Mouse (Mus musculus) heart, embryonic 11.5 days (tissue): ENCODE data around the gene Elovl3. TPM values are rescaled to one million over a fixed set of nuclear protein-coding genes. Genes with fewer than 3 reads are reported as not detected.
A peak's percentile ranks its signal among the peaks of the same experiment; 100 is the strongest.
"Not testable (repeated sequence)": the region's sequence is repeated elsewhere in the genome, so short reads cannot be mapped to it uniquely, and the experiment has no call there.

Source experiments
- ATAC-seq: fragments of 200-750 bp; cut with Nextera tagmentation; replicated peaks from 2 replicates; pipeline ENCODE4 v1.8.0; 2017; ENCODE audit warnings: moderate library complexity; ENCODE audit not compliant: insufficient number of reproducible peaks, low FRiP score, low TSS enrichment
- H3K27ac ChIP-seq: fragments of 300-500 bp; sonication (generic); 2 replicates; pipeline ENCODE4 v1.5.1; 2014; ENCODE audit warnings: mild to moderate bottlenecking, low read depth, low read length
- H3K27me3 ChIP-seq: fragments of 300-500 bp; sonication (generic); 2 replicates; pipeline ENCODE4 v1.6.1; 2014; ENCODE audit warnings: mild to moderate bottlenecking, low read length, mixed read lengths; ENCODE audit not compliant: control insufficient read depth, insufficient read depth
- H3K36me3 ChIP-seq: fragments of 300-500 bp; sonication (generic); 2 replicates; pipeline ENCODE4 v1.6.1; 2014; ENCODE audit warnings: mild to moderate bottlenecking, low read length, moderate library complexity, mixed read lengths; ENCODE audit not compliant: control insufficient read depth, insufficient read depth
- H3K4me1 ChIP-seq: fragments of 300-500 bp; sonication (generic); 2 replicates; pipeline ENCODE4 v1.6.1; 2014; ENCODE audit warnings: low read length; ENCODE audit not compliant: control insufficient read depth, insufficient read depth
- H3K4me2 ChIP-seq: fragments of 300-500 bp; sonication (generic); 2 replicates; pipeline ENCODE4 v1.6.1; 2014; ENCODE audit warnings: mild to moderate bottlenecking, moderate library complexity
- H3K4me3 ChIP-seq: fragments of 300-500 bp; sonication (generic); 2 replicates; pipeline ENCODE4 v1.5.1; 2014; ENCODE audit warnings: low read depth, low read length
- H3K9ac ChIP-seq: fragments of 300-500 bp; sonication (generic); 2 replicates; pipeline ENCODE4 v1.6.1; 2014; ENCODE audit warnings: mild to moderate bottlenecking, low read depth, low read length, moderate library complexity
- H3K9me3 ChIP-seq: fragments of 300-500 bp; sonication (generic); replicated peaks from 2 replicates; pipeline ENCODE4 v1.6.1; 2016; ENCODE audit warnings: low read length; ENCODE audit not compliant: control insufficient read depth
- WGBS: fragments of 180-500 bp; shearing (Covaris S2); extraction: QIAGEN DNeasy Blood & Tissue Kit; methylation state at CpG from one replicate; pipeline ENCODE4 v1.1.7; 2014; ENCODE audit not compliant: insufficient replicate concordance; 5-methylcytosine and 5-hydroxymethylcytosine counted together
- polyA plus RNA-seq: library from polyadenylated mRNA; unstranded; fragments of >200 nt; fragmentation: Nextera tagmentation; extraction: Ambion mirVana; gene quantifications from 2 replicates; pipeline ENCODE4 v1.2.1, GENCODE M21; 2014

Gene Elovl3
- polyA plus RNA-seq, 1 experiment from 2014 or later = not detected

DNA sequence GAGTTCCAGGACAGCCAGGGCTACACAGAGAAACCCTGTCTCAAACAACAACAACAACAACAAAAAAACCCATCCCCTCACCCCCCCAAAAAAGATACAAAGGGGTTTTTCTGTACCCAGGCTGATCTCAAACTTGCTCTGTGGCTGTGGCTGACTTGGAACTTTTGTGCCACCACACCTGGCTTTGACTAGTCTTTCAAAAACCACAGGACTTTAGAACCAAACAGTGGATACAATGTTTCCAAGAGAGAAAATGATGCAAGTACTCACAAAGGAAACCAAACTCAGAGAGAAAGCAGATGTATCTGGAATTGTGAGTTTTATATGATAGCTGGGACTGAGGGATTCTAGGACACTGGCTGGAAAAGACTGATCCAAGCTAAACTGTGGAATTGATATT lies 7.0 kb upstream of the Elovl3 start:
- no peak overlapping the region for H3K27ac ChIP-seq
- no peaks in the 10 kb centered on the region for H3K27me3 ChIP-seq
- no peaks in the 10 kb centered on the region for H3K36me3 ChIP-seq
- H3K4me1 ChIP-seq = no peaks in the 10 kb centered on the region
- no peak overlapping the region for H3K4me3 ChIP-seq
- H3K4me2 ChIP-seq = no peak overlapping the region
- ATAC-seq = no peak
- H3K9ac ChIP-seq = no peak overlapping the region
- no peaks in the 10 kb centered on the region for H3K9me3 ChIP-seq

DNA sequence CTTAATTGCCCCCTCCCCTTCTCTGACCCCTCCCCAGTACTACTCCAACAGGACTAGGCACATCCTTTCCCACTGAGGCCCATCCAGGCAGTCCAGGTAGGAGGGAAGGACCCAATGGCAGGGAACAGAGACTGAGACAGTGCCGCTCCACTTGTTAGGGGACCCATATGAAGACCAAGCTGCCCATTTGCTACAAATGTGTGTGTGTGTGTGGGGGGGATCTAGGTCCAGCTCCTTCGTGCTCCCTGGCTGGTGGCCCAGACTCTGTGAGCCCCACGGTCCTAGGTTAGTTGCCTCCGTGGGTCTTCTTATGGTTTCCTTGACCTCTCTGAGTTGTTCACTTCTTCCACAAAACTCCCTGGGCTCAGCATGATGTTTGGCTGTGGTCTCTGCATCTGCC lies 5.4 kb upstream of the Elovl3 start:
- Histone ChIP-seq H3K27me3 (peaks cover 13% of the 10 kb centered on the region), H3K36me3 (no peaks in the 10 kb centered on the region), H3K4me2 (no peak overlapping the region), H3K27ac (no peak overlapping the region), H3K9me3 (no peaks in the 10 kb centered on the region), H3K4me1 (no peaks in the 10 kb centered on the region), H3K4me3 (no peak overlapping the region), H3K9ac (no peak overlapping the region)
- WGBS = 71% methylated on average over 4 of the region's 4 CpGs
- no peak for ATAC-seq

DNA sequence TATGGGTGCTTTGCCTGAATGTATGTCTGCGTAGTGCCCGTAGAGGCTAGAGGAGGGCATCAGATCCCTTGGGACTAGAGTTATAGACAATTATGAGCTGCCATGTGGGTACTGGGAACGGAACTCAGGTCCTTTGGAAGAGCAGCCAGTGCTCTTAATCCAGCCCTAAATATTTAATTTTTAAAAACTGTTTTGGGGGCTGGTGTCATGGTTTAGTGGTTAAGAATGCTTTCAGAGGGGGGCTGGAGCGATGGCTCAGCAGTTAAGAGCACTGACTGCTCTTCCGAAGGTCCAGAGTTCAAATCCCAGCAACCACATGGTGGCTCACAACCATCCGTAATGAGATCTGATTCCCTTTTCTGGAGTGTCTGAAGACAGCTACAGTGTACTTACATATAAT lies 2.0 kb upstream of the Elovl3 start:
- not testable (repeated sequence) for H3K9ac ChIP-seq, ATAC-seq, H3K27ac ChIP-seq, H3K4me2 ChIP-seq, H3K4me3 ChIP-seq, H3K4me1 ChIP-seq, H3K9me3 ChIP-seq, H3K36me3 ChIP-seq
- WGBS = 71% methylated on average over 6 of the region's 6 CpGs
- peaks cover 45% of the 10 kb centered on the region for H3K27me3 ChIP-seq

DNA sequence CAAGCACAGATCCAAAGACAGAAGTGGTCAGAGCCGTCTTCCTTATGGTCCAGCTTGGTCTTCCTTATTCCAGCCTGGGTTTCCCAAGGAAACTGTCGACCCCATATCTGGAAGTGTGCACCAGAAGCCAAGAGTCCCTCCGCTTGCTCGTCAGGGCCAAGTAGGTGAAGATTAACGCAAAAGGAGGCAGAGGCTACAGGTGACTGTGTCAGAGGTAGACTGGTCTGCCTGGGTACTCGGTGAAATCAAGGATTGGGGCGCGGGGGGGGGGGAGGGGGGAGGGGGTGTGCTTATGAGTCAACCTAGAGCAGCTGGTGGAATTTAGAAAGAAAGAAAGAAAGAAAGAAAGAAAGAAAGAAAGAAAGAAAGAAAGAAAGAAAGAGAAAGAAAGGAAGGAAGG lies 414 bp upstream of the Elovl3 start:
- 9% methylated on average over 7 of the region's 8 CpGs for WGBS
- peak overlapping the region; percentile 60 for H3K4me2 ChIP-seq
- peak overlapping the region; percentile 34 for H3K4me3 ChIP-seq
- 0 out of 2 replicates have a peak, but pooled peaks cover 5% of the 10 kb centered on the region for H3K4me1 ChIP-seq
- H3K27ac ChIP-seq = no peak overlapping the region
- no peaks in the 10 kb centered on the region for H3K36me3 ChIP-seq
- H3K9me3 ChIP-seq = no peaks in the 10 kb centered on the region
- peaks cover 57% of the 10 kb centered on the region for H3K27me3 ChIP-seq
- ATAC-seq = no peak
- H3K9ac ChIP-seq = no peak overlapping the region

DNA sequence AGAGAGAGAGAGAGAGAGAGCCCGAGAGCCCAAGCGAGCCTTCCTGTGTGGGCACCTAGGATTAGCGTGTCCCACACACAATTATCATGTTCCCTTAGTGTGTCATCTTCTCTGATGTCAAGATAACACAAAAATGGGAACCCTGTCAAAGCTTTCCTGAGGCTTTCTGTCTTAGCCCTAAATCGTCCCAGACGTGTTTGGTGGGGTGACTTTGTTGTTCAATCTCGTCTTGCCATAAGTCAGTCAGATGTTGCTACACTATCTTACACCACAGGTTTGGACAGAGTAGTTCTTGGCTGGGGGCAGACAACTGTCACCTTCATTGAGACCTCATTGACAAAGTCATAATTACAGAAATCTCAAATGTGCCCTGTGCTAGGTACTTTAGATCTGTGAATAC lies 880 bp downstream of the Elovl3 start:
- WGBS = 44% methylated on average over 6 of the region's 6 CpGs

DNA sequence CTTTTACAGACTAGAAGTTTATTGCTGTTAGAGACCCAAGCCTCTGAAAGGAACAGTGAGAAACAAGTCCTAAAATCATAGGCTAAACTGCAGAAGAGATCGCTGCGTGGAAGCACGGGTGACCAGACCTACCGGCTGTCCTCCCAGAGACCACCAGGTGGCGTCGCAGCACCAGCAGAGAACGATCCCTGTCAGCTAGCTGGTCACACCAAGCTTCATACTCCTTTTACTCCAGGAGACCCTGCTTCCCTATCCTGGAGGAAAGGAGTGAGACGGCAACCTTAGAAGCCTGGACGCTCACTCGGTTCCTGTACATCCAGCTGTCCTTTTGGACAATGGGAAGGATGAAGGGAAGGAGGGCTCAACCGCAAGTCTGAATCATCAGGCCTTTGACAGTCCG lies 3.6 kb downstream of the Elovl3 start:
- peak overlapping the region; percentile 58 for H3K4me3 ChIP-seq
- 0 out of 2 replicates have a peak overlapping the region, but pooled peaks have one; percentile 58 for H3K9ac ChIP-seq
- no peak overlapping the region for H3K27ac ChIP-seq
- ATAC-seq = no peak; the same call in 1 of the 2 replicates
- H3K9me3 ChIP-seq = no peaks in the 10 kb centered on the region
- 1% methylated on average over 12 of the region's 12 CpGs for WGBS
- H3K4me2 ChIP-seq = peak overlapping the region; percentile 100
- peaks cover 15% of the 10 kb centered on the region for H3K4me1 ChIP-seq
- H3K27me3 ChIP-seq = peaks cover 83% of the 10 kb centered on the region
- H3K36me3 ChIP-seq = no peaks in the 10 kb centered on the region

More for the DNA sequence above, 880 bp downstream of the Elovl3 start:
- no peak overlapping the region for H3K4me2 ChIP-seq
- H3K9me3 ChIP-seq = no peaks in the 10 kb centered on the region
- no peak overlapping the region for H3K27ac ChIP-seq
- no peak overlapping the region for H3K4me3 ChIP-seq
- H3K9ac ChIP-seq = no peak overlapping the region
- ATAC-seq = no peak
- H3K4me1 ChIP-seq = peaks cover 15% of the 10 kb centered on the region
- peaks cover 69% of the 10 kb centered on the region for H3K27me3 ChIP-seq
- H3K36me3 ChIP-seq = no peaks in the 10 kb centered on the region

DNA sequence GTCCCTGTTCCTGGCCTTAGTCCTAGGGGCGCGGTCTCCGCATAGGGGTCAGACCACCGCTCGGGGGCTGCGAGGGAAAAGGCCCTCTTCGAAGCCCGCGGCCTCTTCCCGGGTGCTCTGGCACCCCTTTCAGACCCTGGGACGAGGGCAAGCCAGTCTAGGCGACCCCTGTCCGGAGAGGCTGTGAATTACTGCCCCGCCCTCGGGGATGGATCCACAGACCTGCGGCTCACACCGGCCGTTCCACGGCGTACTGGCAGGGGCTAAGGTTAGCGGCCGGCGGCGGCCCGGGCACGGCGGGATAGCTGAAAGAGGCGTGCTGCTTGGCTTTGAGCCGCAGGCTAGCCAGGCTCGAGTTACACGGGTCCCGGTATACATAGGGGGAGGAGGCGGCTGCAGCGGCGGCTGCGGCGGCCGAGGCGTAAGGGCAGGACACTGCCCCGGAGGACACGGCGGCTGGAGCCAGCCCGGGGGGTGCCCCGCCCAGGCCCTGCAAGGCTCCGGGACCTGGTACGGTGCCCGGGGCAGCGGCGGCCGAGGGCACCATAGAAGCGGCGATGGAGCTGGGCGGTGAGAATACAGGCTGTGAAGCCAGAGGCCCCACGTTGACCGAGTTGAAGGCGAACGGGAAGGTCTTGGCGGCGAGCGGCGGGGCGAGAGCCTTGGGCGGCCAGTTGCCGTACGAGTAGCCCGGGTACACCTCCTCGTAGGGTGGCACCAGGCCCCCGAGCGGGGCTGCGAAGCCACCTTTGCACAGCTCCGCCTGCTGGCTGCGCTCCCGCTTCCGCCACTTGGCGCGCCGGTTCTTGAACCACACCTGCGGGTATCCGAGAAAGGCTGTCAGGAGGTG lies 4.3 kb downstream of the Elovl3 start:
- no peak overlapping the region for H3K27ac ChIP-seq
- under 1% methylated on average over 79 of the region's 79 CpGs for WGBS
- no peaks in the 10 kb centered on the region for H3K9me3 ChIP-seq
- peak overlapping the region; percentile 100 for H3K4me2 ChIP-seq
- peak overlapping the region; percentile 58 for H3K4me3 ChIP-seq
- no peak for ATAC-seq
- H3K4me1 ChIP-seq = peaks cover 23% of the 10 kb centered on the region
- H3K36me3 ChIP-seq = no peaks in the 10 kb centered on the region
- H3K27me3 ChIP-seq = peaks cover 75% of the 10 kb centered on the region
- H3K9ac ChIP-seq = peak overlapping the region; percentile 58

DNA sequence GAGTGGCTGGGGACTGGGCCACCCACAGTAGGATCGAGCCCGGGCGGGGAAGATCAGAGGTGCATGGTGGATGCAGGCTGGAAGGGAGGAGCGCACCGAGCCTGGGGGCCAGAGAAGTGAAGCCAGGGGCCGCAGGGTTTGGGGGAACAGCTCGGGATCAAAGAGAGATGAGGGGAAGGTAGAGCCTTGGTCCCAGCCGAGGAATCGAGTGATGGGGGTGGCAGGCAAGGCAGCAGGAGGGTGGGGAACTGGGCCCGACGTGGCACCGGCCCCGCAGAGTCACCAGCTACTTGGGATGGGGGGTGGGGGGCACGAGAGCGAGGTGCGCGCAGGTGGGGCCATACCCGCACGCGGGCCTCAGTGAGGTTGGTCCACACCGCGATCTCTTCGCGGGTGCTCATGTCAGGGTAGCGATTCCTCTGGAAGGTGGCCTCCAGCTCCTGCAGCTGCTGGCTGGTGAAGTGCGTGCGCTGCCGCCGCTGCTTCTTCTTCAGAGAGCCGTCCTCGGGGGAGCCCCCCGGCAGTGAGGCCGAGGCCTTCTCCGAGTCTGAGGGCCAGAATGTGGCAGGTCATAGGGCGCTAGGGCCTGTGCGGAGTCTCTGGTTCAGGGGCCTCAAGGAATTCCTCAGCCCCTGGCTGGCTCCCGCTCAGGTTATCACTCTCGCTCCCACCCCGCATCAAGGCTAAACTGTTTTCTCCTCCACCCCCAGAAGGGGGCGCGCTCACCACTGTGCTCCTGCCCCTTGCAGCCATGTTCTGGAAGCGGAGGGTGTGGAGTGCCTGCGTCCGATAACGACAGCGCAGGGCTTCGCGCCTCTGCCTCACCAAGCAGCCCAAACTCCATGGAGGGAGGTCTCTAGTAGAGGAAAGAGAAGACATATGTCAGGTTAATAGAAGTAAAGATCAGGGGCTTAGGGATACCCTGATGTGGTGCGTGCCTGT lies 5.2 kb downstream of the Elovl3 start:
- Histone ChIP-seq H3K9me3 (no peaks in the 10 kb centered on the region), H3K9ac (no peak overlapping the region), H3K27me3 (peaks cover 71% of the 10 kb centered on the region), H3K4me3 (peak overlapping the region; percentile 58), H3K27ac (no peak overlapping the region), H3K4me2 (peak overlapping the region; percentile 100), H3K36me3 (no peaks in the 10 kb centered on the region), H3K4me1 (peaks cover 29% of the 10 kb centered on the region)
- peak; percentile 35; the same call in 1 of the 2 replicates for ATAC-seq
- 2% methylated on average over 46 of the region's 49 CpGs for WGBS
